Mouse (Mus musculus) embryonic facial prominence, embryonic 14.5 days (tissue): ENCODE results near the gene Marc1. TPM values are rescaled to one million over a fixed set of nuclear protein-coding genes. Genes with fewer than 3 reads are reported as not detected.
A peak's percentile ranks its signal among the peaks of the same experiment; 100 is the strongest.

Experiments used
- ATAC-seq: fragments of 200-750 bp; cut with Nextera tagmentation; 2 replicates; pipeline ENCODE4 v1.8.0; 2017; ENCODE audit warnings: low read depth, moderate number of reproducible peaks, moderate TSS enrichment
- DNase-seq: peaks from one replicate; pipeline ENCODE4 v3.0.0-alpha.2; 2015; ENCODE audit warnings: low spot score
- H3K27ac ChIP-seq: fragments of 300-500 bp; sonication (generic); replicated peaks from 2 replicates; pipeline ENCODE4 v1.5.1; 2014; ENCODE audit warnings: low read depth, mild to moderate bottlenecking, low read length, moderate library complexity
- H3K27me3 ChIP-seq: fragments of 300-500 bp; sonication (generic); replicated peaks from 2 replicates; pipeline ENCODE4 v1.6.1; 2014; ENCODE audit warnings: low read length; ENCODE audit not compliant: control insufficient read depth, insufficient read depth
- H3K36me3 ChIP-seq: fragments of 300-500 bp; sonication (generic); 2 replicates; pipeline ENCODE4 v1.6.1; 2014; ENCODE audit warnings: low read length, mixed read lengths; ENCODE audit not compliant: control insufficient read depth, insufficient read depth
- H3K4me1 ChIP-seq: fragments of 300-500 bp; sonication (generic); 2 replicates; pipeline ENCODE4 v1.6.1; 2014; ENCODE audit warnings: antibody characterized with exemption, low read length; ENCODE audit not compliant: control insufficient read depth, insufficient read depth
- H3K4me2 ChIP-seq: fragments of 300-500 bp; sonication (generic); 2 replicates; pipeline ENCODE4 v1.6.1; 2014; ENCODE audit warnings: low read depth, mild to moderate bottlenecking, low read length, moderate library complexity, mixed read lengths
- H3K4me3 ChIP-seq: fragments of 300-500 bp; sonication (generic); 2 replicates; pipeline ENCODE4 v1.5.1; 2014; ENCODE audit warnings: low read depth, mild to moderate bottlenecking, low read length
- H3K9ac ChIP-seq: fragments of 300-500 bp; sonication (generic); 2 replicates; pipeline ENCODE4 v1.6.1; 2014; ENCODE audit warnings: low read depth, mild to moderate bottlenecking, low read length, moderate library complexity, mixed read lengths
- H3K9me3 ChIP-seq: fragments of 300-500 bp; sonication (generic); 2 replicates; pipeline ENCODE4 v1.6.1; 2016; ENCODE audit warnings: low read length; ENCODE audit not compliant: control insufficient read depth
- WGBS: fragments of 180-500 bp; shearing (Covaris S2); extraction: QIAGEN DNeasy Blood & Tissue Kit; methylation state at CpG from one replicate; pipeline ENCODE4 v1.1.7; 2014; 5-methylcytosine and 5-hydroxymethylcytosine counted together
- polyA plus RNA-seq: library from polyadenylated mRNA; unstranded; fragments of >200 nt; fragmentation: Nextera tagmentation; extraction: Ambion mirVana; gene quantifications from 2 replicates; pipeline ENCODE4 v1.2.1, GENCODE M21; 2014

The Marc1 gene
- polyA plus RNA-seq, 1 experiment from 2014 or later: 0.08 TPM

DNA sequence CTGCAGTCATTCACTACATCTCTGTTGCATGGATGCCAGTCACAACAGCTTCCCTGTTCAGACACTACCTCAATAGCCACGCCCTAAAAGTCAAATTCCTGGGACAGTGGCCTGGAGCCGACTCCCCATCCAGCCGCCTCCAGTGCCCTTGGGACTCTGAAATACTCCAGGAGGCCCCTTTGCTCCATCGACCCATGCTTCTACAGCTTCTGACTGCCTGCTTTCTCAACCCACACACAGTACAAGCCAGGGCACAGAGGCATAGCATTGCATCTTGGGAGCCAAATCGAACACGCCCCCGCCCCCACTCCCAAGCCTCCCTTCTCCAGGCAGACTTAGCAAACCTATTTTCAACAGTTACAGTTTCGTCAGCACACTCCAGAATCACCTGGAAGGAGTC is 18.8 kb upstream of the Marc1 start:
- no peak overlapping the region for H3K27ac ChIP-seq
- DNase-seq: no peak
- H3K4me3 ChIP-seq: no peak overlapping the region
- H3K9ac ChIP-seq: no peak overlapping the region
- 88% methylated on average over 8 of the region's 8 CpGs for WGBS
- no peak for ATAC-seq
- H3K9me3 ChIP-seq: no peaks in the 10 kb centered on the region
- no peak overlapping the region for H3K4me2 ChIP-seq
- H3K4me1 ChIP-seq: no peaks in the 10 kb centered on the region
- H3K36me3 ChIP-seq: peaks cover 56% of the 10 kb centered on the region
- no peaks in the 10 kb centered on the region for H3K27me3 ChIP-seq

GRCm38 (mm10) chr1:184827175-184827701 is 16.1 kb upstream of the Marc1 start:
- ATAC-seq: no peak
- Histone ChIP-seq H3K36me3 (peaks cover 37% of the 10 kb centered on the region), H3K27ac (no peak overlapping the region), H3K9me3 (no peaks in the 10 kb centered on the region), H3K4me1 (no peaks in the 10 kb centered on the region; the same call in 1 of the 2 replicates), H3K4me3 (no peak overlapping the region), H3K4me2 (no peak overlapping the region; the same call in 1 of the 2 replicates), H3K9ac (peak overlapping the region; percentile 11; the same call in 1 of the 2 replicates), H3K27me3 (no peaks in the 10 kb centered on the region)
- no peak for DNase-seq
- WGBS: 38% methylated on average over 23 of the region's 23 CpGs

DNA sequence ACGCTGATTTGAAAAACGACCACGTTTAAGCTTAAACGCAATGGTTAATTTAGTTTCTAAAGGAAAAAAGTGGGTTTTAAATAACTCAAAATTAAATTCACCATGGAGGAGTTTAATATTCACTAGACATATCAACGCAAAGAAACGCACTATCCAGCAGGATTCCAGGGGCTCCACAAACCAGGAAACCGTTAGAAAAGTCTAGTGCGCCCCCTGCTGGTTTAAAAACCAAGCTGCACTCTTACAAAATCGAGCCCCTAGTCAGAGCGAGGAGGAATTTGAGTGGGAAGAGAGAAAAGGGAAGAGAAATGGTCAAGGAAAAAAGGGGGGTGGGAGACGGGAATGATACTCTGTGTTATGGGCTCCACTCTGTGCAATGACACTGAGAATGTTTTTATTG is 14.0 kb upstream of the Marc1 start:
- no peak overlapping the region for H3K27ac ChIP-seq
- peak; percentile 63 for DNase-seq
- H3K9me3 ChIP-seq: no peaks in the 10 kb centered on the region
- 20% methylated on average over 11 of the region's 11 CpGs for WGBS
- no peak overlapping the region for H3K9ac ChIP-seq
- H3K4me1 ChIP-seq: no peaks in the 10 kb centered on the region; the same call in 1 of the 2 replicates
- peaks cover 30% of the 10 kb centered on the region for H3K36me3 ChIP-seq
- no peak overlapping the region for H3K4me3 ChIP-seq
- H3K4me2 ChIP-seq: peak overlapping the region; percentile 36
- ATAC-seq: 0 out of 2 replicates have a peak, but pooled peaks have one; percentile 42
- no peaks in the 10 kb centered on the region for H3K27me3 ChIP-seq

- peak overlapping the region; percentile 36 for H3K4me2 ChIP-seq
- H3K27me3 ChIP-seq: no peaks in the 10 kb centered on the region
- no peak overlapping the region for H3K4me3 ChIP-seq
- no peaks in the 10 kb centered on the region; the same call in 1 of the 2 replicates for H3K4me1 ChIP-seq
- no peak overlapping the region for H3K9ac ChIP-seq
- 5% methylated on average over 12 of the region's 12 CpGs for WGBS
- H3K27ac ChIP-seq: no peak overlapping the region
- peaks cover 28% of the 10 kb centered on the region for H3K36me3 ChIP-seq
- peak; percentile 90 for DNase-seq
- ATAC-seq: peak; percentile 84
- H3K9me3 ChIP-seq: no peaks in the 10 kb centered on the region
These were observed 13.3 kb upstream of the Marc1 start for GRCm38 (mm10) chr1:184824439-184824851.

DNA sequence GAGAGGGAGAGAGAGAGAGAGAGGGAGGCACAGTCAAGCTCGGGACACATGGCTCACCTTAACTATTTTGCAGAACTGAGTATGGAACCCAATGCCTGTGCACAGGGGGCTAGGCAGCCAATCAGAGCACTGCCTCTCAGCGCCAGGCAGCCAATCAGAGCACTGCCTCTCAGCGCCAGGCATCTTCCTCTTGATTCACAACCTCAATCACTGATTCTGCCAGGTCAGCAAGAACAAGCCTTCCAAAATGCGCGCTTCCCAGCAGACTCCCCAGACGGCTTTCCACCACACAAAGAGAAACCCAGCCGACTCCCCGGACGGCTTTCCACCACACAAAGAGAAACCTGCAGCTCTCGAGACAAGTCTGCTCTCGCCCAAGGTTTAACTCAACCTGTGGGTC is 11.6 kb upstream of the Marc1 start:
- H3K4me1 ChIP-seq: no peaks in the 10 kb centered on the region; the same call in 1 of the 2 replicates
- H3K4me2 ChIP-seq: peak overlapping the region; percentile 16
- H3K9me3 ChIP-seq: no peaks in the 10 kb centered on the region
- no peak overlapping the region for H3K27ac ChIP-seq
- H3K4me3 ChIP-seq: no peak overlapping the region
- H3K36me3 ChIP-seq: peaks cover 36% of the 10 kb centered on the region
- H3K27me3 ChIP-seq: no peaks in the 10 kb centered on the region
- whole genome bisulfite sequencing: 16% methylated on average over 11 of the region's 11 CpGs
- DNase-seq (peak; percentile 72), ATAC-seq (peak; percentile 78)
- no peak overlapping the region for H3K9ac ChIP-seq

DNA sequence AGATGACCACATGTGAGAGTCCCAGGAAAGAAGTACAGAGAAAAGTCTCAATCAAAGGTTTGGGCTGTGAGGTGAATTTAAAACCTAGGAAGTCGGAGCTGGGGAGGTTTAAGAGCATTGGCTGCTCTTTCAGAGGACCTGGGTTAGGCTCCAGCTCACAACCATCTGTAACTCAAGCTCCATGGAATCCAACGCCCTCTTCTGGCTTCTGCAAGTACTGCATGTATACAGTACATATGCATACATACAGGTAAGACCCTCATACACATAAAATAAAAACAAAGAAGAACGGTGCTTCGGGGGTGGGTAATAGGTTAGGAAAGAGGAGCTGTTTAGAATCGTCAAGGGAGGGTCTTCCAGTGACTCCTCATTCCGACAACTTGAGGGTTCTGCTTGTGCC is 6.7 kb upstream of the Marc1 start:
- WGBS: 84% methylated on average over 6 of the region's 6 CpGs
- DNase-seq (no peak), ATAC-seq (no peak)
- no peak overlapping the region for H3K4me2 ChIP-seq
- peaks cover 55% of the 10 kb centered on the region for H3K36me3 ChIP-seq
- no peaks in the 10 kb centered on the region for H3K27me3 ChIP-seq
- no peaks in the 10 kb centered on the region for H3K9me3 ChIP-seq
- no peak overlapping the region for H3K9ac ChIP-seq
- no peak overlapping the region for H3K27ac ChIP-seq
- H3K4me1 ChIP-seq: no peaks in the 10 kb centered on the region; the same call in 1 of the 2 replicates
- H3K4me3 ChIP-seq: no peak overlapping the region

DNA sequence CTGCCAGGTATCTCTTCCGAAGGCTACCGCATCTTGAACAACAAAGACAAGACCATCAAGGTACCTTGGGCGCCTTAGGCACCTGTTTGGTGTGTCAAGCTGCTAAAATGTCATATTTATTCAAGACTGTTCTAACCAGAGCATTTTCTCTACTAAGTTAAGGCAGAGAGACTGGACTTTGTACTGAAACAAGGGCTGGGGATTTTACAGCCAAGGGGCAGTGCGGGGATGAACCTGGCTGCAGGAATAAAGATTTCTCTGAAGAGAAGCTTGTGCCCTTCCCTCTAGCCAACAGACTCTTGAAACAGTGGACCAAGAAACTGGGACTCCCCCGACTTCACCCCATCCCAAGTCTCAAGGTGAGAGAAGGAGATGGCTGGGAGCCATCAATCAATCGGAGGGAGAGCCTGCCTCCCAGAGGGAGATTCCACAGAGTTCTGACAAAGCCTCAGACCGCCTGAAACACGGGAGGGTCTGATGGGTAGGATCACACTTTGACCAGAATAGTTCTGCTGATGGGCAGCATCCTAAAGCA is 670 bp upstream of the Marc1 start:
- DNase-seq (no peak), ATAC-seq (no peak)
- no peak overlapping the region for H3K4me3 ChIP-seq
- no peaks in the 10 kb centered on the region for H3K9me3 ChIP-seq
- H3K4me1 ChIP-seq: peaks cover 8% of the 10 kb centered on the region
- no peak overlapping the region for H3K4me2 ChIP-seq
- 67% methylated on average over 8 of the region's 8 CpGs for WGBS
- H3K9ac ChIP-seq: no peak overlapping the region
- H3K27me3 ChIP-seq: peaks cover 23% of the 10 kb centered on the region
- no peak overlapping the region for H3K27ac ChIP-seq
- H3K36me3 ChIP-seq: peaks cover 13% of the 10 kb centered on the region; the same call in 1 of the 2 replicates

- no peak for ATAC-seq
- Histone ChIP-seq H3K4me1 (peaks cover 8% of the 10 kb centered on the region), H3K9me3 (no peaks in the 10 kb centered on the region), H3K27ac (no peak overlapping the region), H3K4me3 (no peak overlapping the region), H3K27me3 (peaks cover 23% of the 10 kb centered on the region), H3K9ac (no peak overlapping the region), H3K4me2 (no peak overlapping the region), H3K36me3 (peaks cover 8% of the 10 kb centered on the region; the same call in 1 of the 2 replicates)
- no peak for DNase-seq
- 64% methylated on average over 6 of the region's 6 CpGs for WGBS
These were observed 1.5 kb downstream of the Marc1 start for GRCm38 (mm10) chr1:184809578-184810001.
